Mouse (Mus musculus) subcutaneous adipose tissue, adult 2 months (tissue): ENCODE measurements around the gene Cyp2d10. TPM values are rescaled to one million over a fixed set of nuclear protein-coding genes. Genes with fewer than 3 reads are reported as not detected.

Experiments used
- polyA plus RNA-seq: library from polyadenylated mRNA; depleted of rRNA; stranded (reverse); fragments of >200 nt; gene quantifications from 2 replicates; pipeline ENCODE4 v1.2.3, GENCODE M21; 2012; ENCODE audit warnings: low replicate concordance; rRNA removed

Cyp2d10 gene
- polyA plus RNA-seq = 0.30 TPM in 1 of 2 replicates, not detected in the other

DNA sequence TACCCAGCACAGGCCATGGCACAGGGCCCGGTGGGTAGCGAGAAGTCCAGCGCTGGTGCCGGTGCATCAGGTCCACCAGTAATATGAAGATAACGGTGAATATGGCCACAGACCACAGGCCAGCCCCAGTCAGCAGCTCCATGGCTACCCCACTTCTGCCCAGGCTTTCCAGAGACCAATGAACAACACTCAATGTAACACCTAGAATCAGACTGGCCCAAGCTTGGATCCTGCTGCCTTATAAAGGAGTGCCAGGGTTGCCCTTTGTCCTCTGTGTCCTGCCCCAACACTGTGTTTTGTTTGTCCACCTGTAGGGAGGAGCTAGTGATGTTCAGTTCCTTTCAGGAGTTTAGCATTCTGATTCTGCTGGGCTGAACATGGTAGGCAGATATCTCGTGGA lies at the start of gene Cyp2d10:
Gene Cyp2d10 (minus strand): TSS at position 215 of the 400 bp plus-strand sequence.

GRCm38 (mm10) chr15:82433137-82433536 lies 26.1 kb upstream of the Cyp2d10 start, which contains the start of gene Cyp2d9:
Gene Cyp2d9 (plus strand): TSS chr15:82433437.

DNA sequence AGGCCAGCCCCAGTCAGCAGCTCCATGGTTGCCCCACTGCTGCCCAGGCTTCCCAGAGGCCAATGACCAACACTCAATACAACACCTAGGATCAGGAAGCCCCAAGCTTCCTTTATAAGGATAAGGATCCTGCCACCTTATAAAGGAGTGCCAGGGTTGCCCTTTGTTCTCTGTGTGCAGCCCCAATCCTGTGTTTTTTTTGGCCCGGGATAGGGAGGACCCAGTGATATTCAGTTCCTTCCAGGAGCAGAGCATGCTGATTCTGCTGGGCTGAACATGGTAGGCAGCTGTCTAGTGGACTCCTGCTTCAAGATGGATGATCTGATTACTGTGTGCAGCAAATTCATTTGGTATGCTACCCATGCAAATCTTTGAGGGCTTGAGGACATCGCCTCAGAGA lies 13.1 kb downstream of the Cyp2d10 start, which contains the start of gene Cyp2d11:
Gene Cyp2d11 (minus strand): TSS at position 101 of the 400 bp plus-strand sequence.

GRCm38 (mm10) chr15:82379871-82380713 lies 26.9 kb downstream of the Cyp2d10 start, which contains the start of gene Cyp2d22:
Gene Cyp2d22 (minus strand): TSS chr15:82380260.

GRCm38 (mm10) chr15:82354126-82354945 lies 52.7 kb downstream of the Cyp2d10 start, which contains the start of gene Ndufa6:
Gene Ndufa6 (minus strand): TSS chr15:82354322.

Other genes with a start within 250 kb of the Cyp2d10 start
- 0.40 and 0.62 TPM in 2 replicates for gene Shisa8, start 194.4 kb downstream of the Cyp2d10 start, polyA plus RNA-seq
- gene Tnfrsf13c, start 182.8 kb downstream of the Cyp2d10 start, polyA plus RNA-seq = 0.40 and 0.66 TPM in 2 replicates
- 3.7 and 11.9 TPM in 2 replicates for gene Cenpm, start 162.4 kb downstream of the Cyp2d10 start, polyA plus RNA-seq
- gene 1500009C09Rik, start 154.8 kb downstream of the Cyp2d10 start, polyA plus RNA-seq = not detected in 2 replicates
- gene Sept3, start 132.3 kb downstream of the Cyp2d10 start, polyA plus RNA-seq = 1.6 and 1.8 TPM in 2 replicates
- gene Wbp2nl, start 108.2 kb downstream of the Cyp2d10 start, polyA plus RNA-seq = 0.19 TPM in 1 of 2 replicates, not detected in the other
- 135 and 144 TPM in 2 replicates for gene Naga, start 68.3 kb downstream of the Cyp2d10 start, polyA plus RNA-seq
- 2.1 and 8.0 TPM in 2 replicates for gene Pheta2, start 68.3 kb downstream of the Cyp2d10 start, polyA plus RNA-seq
- gene Smdt1, start 68.2 kb downstream of the Cyp2d10 start, polyA plus RNA-seq = 221 and 257 TPM in 2 replicates
- gene Ndufa6, start 52.9 kb downstream of the Cyp2d10 start, polyA plus RNA-seq = 293 and 339 TPM in 2 replicates
- gene Cyp2d22, start 26.9 kb downstream of the Cyp2d10 start, polyA plus RNA-seq = 65.9 and 85.3 TPM in 2 replicates
- not detected in 2 replicates for gene Cyp2d11, start 13.2 kb downstream of the Cyp2d10 start, polyA plus RNA-seq
- gene Cyp2d9, start 26.2 kb upstream of the Cyp2d10 start, polyA plus RNA-seq = not detected in 2 replicates
- gene Cyp2d12, start 147.9 kb upstream of the Cyp2d10 start, polyA plus RNA-seq = not detected in 2 replicates
- gene Cyp2d34, start 213.8 kb upstream of the Cyp2d10 start, polyA plus RNA-seq = 0.04 TPM in 1 of 2 replicates, not detected in the other